Mouse (Mus musculus) MN1 (cell line): ENCODE measurements around the gene Lrrc51.

Experiments
- DNase-seq: peaks from one replicate; pipeline ENCODE4 v3.0.0-alpha.2; 2016; ENCODE audit warnings: low spot score

The Lrrc51 gene

GRCm38 (mm10) chr7:101884160-101884559 lies 49.5 kb downstream of the Lrrc51 start:
- DNase-seq, result no peak

- DNase-seq, result no peak
Observed at GRCm38 (mm10) chr7:101882413-101883154, 51.1 kb downstream of the Lrrc51 start.

GRCm38 (mm10) chr7:101880855-101881254 lies 52.8 kb downstream of the Lrrc51 start:
- no peak for DNase-seq

GRCm38 (mm10) chr7:101875978-101876377 lies 57.7 kb downstream of the Lrrc51 start:
- no peak for DNase-seq

GRCm38 (mm10) chr7:101871296-101871695 lies 62.4 kb downstream of the Lrrc51 start:
- no peak for DNase-seq

GRCm38 (mm10) chr7:101870629-101871028 lies 63.1 kb downstream of the Lrrc51 start, which contains the start of gene Folr1:
Gene Folr1, minus strand, starts transcription at chr7:101870788.
- DNase-seq, result no peak

GRCm38 (mm10) chr7:101869163-101869500 lies 64.6 kb downstream of the Lrrc51 start:
- DNase-seq, result peak; percentile 21

- peak; percentile 77 for DNase-seq
Observed at GRCm38 (mm10) chr7:101868241-101869162, 65.2 kb downstream of the Lrrc51 start.

GRCm38 (mm10) chr7:101867482-101867881 lies 66.2 kb downstream of the Lrrc51 start:
- no peak for DNase-seq

GRCm38 (mm10) chr7:101866491-101867265 lies 67.0 kb downstream of the Lrrc51 start:
- no peak for DNase-seq

GRCm38 (mm10) chr7:101863415-101863814 lies 70.3 kb downstream of the Lrrc51 start, which contains the start of gene Anapc15:
Gene Anapc15, plus strand, starts transcription at chr7:101863715.
- DNase-seq, result no peak
